Mouse (Mus musculus) lung, adult 2 months (tissue): ENCODE results near the gene Chrd. TPM values are rescaled to one million over a fixed set of nuclear protein-coding genes. Genes with fewer than 3 reads are reported as not detected.

ENCODE experiments used
- DNase-seq: peaks from one replicate; pipeline ENCODE4 v3.0.0; 2022
- H3K4me1 ChIP-seq: fragments of 200-500 bp; 2 replicates; pipeline ENCODE4 v1.6.1; 2011; ENCODE audit warnings: low read length; ENCODE audit not compliant: control insufficient read depth, insufficient read depth
- H3K4me3 ChIP-seq: fragments of 200-500 bp; replicated peaks from 2 replicates; pipeline ENCODE3; 2011; ENCODE audit warnings: low read depth, mild to moderate bottlenecking, control low read depth, low read length; ENCODE audit errors: extremely low read depth
- CTCF ChIP-seq: fragments of 200-500 bp; IDR thresholded peaks from 2 replicates; pipeline ENCODE4 v1.5.1; 2011; ENCODE audit warnings: mild to moderate bottlenecking, low read length, control low read depth; ENCODE audit not compliant: insufficient read depth
- POLR2A ChIP-seq: fragments of 200-500 bp; IDR thresholded peaks from 2 replicates; pipeline ENCODE4 v1.6.1; 2011; ENCODE audit warnings: low read depth, mild to moderate bottlenecking, control low read depth, low read length, borderline replicate concordance; ENCODE audit errors: extremely low read depth
- WGBS: fragments of 180-500 bp; shearing (Covaris S2); methylation state at CpG from one replicate; pipeline ENCODE4 v1.1.7; 2018; 5-methylcytosine and 5-hydroxymethylcytosine counted together
- polyA plus RNA-seq: library from polyadenylated mRNA; depleted of rRNA; stranded (reverse); fragments of >200 nt; gene quantifications from 2 replicates; pipeline ENCODE4 v1.2.3, GENCODE M21; 2012

Gene Chrd
- polyA plus RNA-seq, 1 experiment = 4.4 TPM

GRCm38 (mm10) chr16:20708939-20709734 is 23.8 kb upstream of the Chrd start:
- Histone ChIP-seq H3K4me1 (no peaks in the 10 kb centered on the region), H3K4me3 (no peak overlapping the region)
- DNase-seq = no peak
- WGBS = 74% methylated on average over 19 of the region's 19 CpGs
- TF ChIP-seq POLR2A (no peak), CTCF (peak; percentile 58)

- DNase-seq = no peak
Measured at GRCm38 (mm10) chr16:20710370-20710769, 22.6 kb upstream of the Chrd start.

GRCm38 (mm10) chr16:20710810-20711209 is 22.1 kb upstream of the Chrd start:
- 74% methylated on average over 4 of the region's 4 CpGs for WGBS
- no peak for DNase-seq
- H3K4me3 ChIP-seq = no peak overlapping the region
- no peak for TF ChIP-seq POLR2A
- TF ChIP-seq CTCF = 0 out of 2 replicates have a peak, but pooled peaks have one; percentile 12
- H3K4me1 ChIP-seq = no peaks in the 10 kb centered on the region

More at GRCm38 (mm10) chr16:20710370-20710769, 22.6 kb upstream of the Chrd start:
- TF ChIP-seq CTCF = no peak
- no peak for TF ChIP-seq POLR2A
- Histone ChIP-seq H3K4me1 (no peaks in the 10 kb centered on the region), H3K4me3 (no peak overlapping the region)
- WGBS = 93% methylated on average over 11 of the region's 11 CpGs

GRCm38 (mm10) chr16:20712190-20712589 is 20.7 kb upstream of the Chrd start:
- TF ChIP-seq CTCF (no peak), POLR2A (no peak)
- H3K4me3 ChIP-seq = no peak overlapping the region

GRCm38 (mm10) chr16:20712889-20713288 is 20.0 kb upstream of the Chrd start:
- WGBS = 74% methylated on average over 7 of the region's 7 CpGs
- TF ChIP-seq POLR2A (no peak), CTCF (no peak)
- Histone ChIP-seq H3K4me1 (no peaks in the 10 kb centered on the region), H3K4me3 (no peak overlapping the region)
- no peak for DNase-seq

More at GRCm38 (mm10) chr16:20712190-20712589, 20.7 kb upstream of the Chrd start:
- DNase-seq = no peak
- H3K4me1 ChIP-seq = no peaks in the 10 kb centered on the region
- 83% methylated on average over 9 of the region's 9 CpGs for WGBS

GRCm38 (mm10) chr16:20714307-20715080 is 18.4 kb upstream of the Chrd start:
- no peak for DNase-seq
- WGBS = 67% methylated on average over 11 of the region's 11 CpGs
- Histone ChIP-seq H3K4me3 (no peak overlapping the region), H3K4me1 (no peaks in the 10 kb centered on the region)
- TF ChIP-seq POLR2A (no peak), CTCF (no peak)

- DNase-seq = no peak
- 65% methylated on average over 2 of the region's 2 CpGs for WGBS
- no peak overlapping the region for H3K4me3 ChIP-seq
- H3K4me1 ChIP-seq = no peaks in the 10 kb centered on the region
- no peak for TF ChIP-seq CTCF
- TF ChIP-seq POLR2A = no peak
Measured at GRCm38 (mm10) chr16:20715161-20715560, 17.8 kb upstream of the Chrd start.

GRCm38 (mm10) chr16:20715566-20715965 is 17.4 kb upstream of the Chrd start:
- 6% methylated on average over 12 of the region's 12 CpGs for WGBS
- Histone ChIP-seq H3K4me3 (peak overlapping the region; percentile 64), H3K4me1 (no peaks in the 10 kb centered on the region)
- TF ChIP-seq CTCF (no peak), POLR2A (no peak)
- DNase-seq = no peak

- Histone ChIP-seq H3K4me3 (peak overlapping the region; percentile 84), H3K4me1 (no peaks in the 10 kb centered on the region)
- TF ChIP-seq CTCF (no peak), POLR2A (0 out of 2 replicates have a peak, but pooled peaks have one; percentile 12)
- DNase-seq = peak; percentile 83
- WGBS = under 1% methylated on average over 64 of the region's 68 CpGs
Measured at GRCm38 (mm10) chr16:20715976-20716840, 16.7 kb upstream of the Chrd start.
